Mouse (Mus musculus): ENCODE results near the gene Ankrd23. TPM values are rescaled to one million over a fixed set of nuclear protein-coding genes. Genes with fewer than 3 reads are reported as not detected.
"Not testable (repeated sequence)": the region's sequence is repeated elsewhere in the genome, so short reads cannot be mapped to it uniquely, and the experiment has no call there.

The Ankrd23 gene
- total RNA-seq (2017), result 4.9 and 9.1 TPM in 2 replicates

DNA sequence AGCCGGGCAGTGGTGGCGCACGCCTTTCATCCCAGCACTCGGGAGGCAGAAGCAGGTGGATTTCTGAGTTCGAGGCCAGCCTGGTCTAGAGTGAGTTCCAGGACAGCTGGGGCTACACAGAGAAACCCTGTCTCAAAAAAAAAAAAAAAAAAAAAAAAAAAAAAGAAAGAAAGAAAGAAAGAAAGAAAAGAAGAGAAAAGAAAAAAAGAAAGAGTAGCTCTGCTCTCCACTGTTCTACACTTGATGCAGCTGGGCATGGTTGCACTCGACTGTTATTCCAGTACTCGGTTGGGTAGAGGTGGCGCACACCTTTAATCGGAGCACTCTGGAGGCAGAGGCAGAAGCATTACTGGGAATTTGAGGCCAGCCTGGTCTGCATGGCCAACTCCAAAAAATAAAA is at the start of gene Ankrd23:
Gene Ankrd23 (minus strand): TSS at position 101 of the 400 bp plus-strand sequence.
- ATAC-seq (replicated peaks; ENCODE audit: low read depth, poor library complexity, severe bottlenecking), result not testable (repeated sequence)

DNA sequence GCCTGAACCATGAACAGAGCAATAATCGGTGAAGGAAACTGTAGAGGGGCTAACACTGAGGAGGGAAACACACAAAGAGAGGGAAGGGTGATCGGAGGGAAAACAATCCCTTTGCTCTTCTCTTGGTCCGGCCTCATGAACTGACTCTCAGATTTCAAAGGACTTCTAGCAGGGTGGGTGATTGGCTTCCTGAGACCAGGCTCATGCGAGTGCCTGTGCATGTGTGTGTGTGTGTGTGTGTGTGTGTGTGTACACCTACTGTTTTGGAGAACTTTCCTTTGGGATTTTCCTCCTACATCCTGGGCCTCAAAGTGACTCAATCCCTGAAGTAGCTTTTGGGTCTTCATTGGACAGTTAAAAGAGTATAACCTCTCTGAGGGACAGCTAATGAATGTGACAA is 49.6 kb upstream of the Ankrd23 start:
- ATAC-seq (replicated peaks; ENCODE audit: low read depth, poor library complexity, severe bottlenecking), result no peak

DNA sequence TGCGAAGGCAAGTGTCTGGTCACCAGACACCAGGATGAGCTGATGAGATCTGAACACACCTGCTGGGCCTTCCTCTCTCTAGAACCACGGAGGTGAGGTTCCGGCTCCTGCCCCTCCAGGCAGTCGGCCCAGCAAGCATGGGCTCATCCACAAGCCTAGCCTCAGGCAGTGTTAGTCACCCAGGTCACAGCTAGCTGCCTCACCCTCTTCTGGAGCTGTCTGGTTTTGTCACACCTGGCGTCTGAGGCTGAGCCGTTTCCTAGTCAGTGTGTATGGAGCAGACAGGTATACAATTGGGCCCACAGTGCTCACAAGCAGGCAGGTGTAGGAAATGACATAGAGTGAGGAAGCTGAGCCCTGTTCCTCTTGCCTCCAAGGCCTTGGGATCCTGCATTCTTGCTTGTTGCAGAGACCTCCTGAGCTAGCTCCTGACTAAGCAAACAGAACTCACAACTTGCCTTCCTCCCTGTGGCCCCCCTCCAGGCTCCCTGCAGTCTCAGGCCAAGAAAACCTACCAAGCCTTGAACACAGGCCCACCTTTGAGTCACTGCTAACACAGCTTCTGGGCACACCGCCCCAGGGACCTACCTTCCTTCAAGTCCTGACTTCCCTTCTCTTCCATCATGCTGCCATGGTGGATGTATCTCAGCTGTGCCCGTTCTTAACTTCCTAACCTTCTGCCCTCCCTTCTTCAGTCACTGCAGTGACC is 46.9 kb upstream of the Ankrd23 start:
- ATAC-seq (replicated peaks; ENCODE audit: low read depth, poor library complexity, severe bottlenecking), result no peak

DNA sequence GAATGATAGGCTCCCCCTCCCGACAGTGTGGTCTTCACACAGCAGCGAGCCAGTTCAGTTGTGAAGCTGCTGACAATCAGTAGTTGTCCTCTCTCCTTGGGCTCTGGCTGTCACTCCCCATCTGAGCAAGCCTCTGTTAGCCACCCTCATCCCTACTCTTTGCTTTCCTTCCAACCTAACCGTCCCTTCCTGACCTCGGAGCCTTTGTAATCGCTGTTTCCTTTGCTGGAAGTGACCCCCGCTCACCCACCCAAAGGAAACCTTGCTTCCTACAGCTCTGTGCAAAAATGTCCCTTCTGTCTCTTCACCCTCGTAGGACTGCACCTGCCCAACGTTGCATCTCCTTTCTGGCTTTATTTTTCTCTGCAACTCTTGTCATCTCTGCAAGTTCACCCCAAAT is 45.5 kb upstream of the Ankrd23 start:
- no peak for ATAC-seq (replicated peaks; ENCODE audit: low read depth, poor library complexity, severe bottlenecking)

DNA sequence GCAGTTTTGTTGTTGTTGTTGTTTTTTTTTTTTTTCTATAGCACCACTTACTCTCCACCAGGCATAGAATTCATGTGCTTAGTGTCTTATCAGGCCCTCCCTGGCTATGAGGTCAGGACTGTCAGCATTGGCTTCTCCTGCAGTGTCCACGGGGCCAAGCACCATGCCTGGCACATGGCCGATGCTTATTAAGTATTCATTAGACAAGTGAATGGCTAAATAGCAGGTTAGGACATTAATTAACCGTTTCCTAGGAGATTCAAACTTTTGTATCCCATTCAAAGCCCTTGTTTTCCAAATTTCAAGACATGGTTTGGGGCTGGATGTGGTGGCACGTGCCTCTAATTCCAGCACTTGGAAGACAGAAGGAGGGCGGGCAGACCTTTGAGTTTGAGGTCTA is 44.6 kb upstream of the Ankrd23 start:
- no peak for ATAC-seq (replicated peaks; ENCODE audit: low read depth, poor library complexity, severe bottlenecking)

DNA sequence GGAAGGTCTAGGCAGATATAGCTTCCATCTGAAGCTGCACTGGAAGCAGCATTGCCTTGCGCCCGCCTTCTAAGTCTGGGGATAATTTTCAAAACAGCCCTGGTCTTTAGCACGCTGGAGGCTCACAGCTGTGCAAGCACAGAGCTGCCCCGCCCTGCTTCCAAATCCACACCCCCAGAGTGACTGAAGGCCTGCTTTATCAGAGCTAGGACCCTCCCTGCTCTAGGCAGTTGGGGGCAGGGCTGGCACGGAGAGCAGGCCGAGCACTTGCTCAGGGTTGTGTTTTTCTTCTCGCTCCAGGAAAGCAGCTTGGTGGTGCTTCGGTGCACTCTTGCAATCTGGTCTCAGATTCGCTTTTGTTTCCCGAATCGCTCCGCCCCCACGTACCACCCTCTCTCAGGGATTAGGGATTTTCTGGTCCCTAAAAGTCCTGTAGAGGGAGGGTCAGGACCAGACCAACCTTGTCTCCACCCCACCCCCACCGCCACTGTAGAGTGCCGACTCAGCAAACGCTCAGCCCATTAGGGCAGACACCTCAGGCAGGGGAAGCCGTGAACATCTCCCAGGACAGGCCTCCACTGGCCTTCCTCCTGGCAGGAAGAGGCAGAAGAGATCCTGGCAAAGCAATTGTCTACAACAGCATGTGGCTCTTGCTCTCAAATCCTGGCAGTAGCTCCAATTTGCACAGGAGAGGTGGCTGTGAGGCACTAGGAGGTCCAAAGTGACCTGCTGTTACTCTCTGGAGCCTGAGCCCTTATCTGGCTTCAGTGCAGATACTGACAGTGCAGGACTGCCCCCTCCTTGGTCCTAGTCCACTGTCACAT is 43.9 kb upstream of the Ankrd23 start:
- peak; percentile 91 for ATAC-seq (replicated peaks; ENCODE audit: low read depth, poor library complexity, severe bottlenecking)

DNA sequence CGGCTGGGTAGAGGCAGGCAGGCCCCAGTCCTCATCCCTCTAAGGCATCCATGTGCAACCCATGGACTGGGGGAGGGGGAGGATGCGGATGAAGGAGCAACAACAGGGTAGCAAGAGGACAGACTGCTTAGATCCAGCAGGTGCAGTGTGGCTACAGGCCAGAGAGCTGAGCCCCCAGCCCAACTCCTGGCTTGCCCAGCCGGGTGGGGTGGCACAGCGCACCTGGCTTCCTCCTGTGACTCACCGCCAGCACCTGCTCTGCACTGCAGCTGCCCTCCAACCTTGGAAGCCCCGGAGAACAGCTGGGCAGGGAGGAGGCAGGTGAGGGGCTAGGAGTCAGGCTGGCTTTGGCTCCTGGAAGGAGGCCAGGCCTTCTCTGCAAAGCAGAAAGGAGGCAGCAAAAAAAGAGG is 43.3 kb upstream of the Ankrd23 start:
- no peak for ATAC-seq (replicated peaks; ENCODE audit: low read depth, poor library complexity, severe bottlenecking)

DNA sequence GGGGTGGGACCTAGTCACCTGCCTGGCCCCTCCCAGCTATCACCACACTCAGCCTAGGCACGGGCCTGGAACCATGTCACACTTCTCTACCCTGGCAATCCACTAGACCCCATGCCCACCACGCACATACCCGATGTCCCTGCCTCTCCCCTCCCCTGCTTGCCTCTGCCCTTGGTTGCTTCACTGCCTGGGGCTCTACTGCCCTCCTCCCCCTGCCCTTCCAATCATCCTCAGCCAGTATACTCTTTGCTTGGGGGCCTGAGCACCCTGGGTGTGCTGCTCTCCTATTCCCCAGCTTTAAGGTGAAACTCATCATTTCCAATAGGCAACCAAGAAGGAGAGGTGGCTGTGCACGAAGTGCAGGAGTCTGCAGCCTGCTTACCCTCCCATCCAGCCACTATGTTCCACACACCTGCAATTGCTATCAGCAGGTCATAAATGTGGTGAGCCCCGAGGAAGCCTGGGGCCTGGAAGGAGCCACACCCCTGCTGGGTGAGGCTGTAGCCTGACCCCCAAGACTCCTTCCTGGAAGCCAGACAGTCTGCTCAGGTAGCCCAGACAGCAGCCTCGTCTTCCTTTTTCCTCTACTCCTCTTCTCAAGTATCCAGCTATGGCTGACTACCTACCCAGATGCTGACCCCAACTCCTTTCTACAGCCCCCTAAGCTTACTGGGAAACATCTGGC is 40.5 kb upstream of the Ankrd23 start:
- no peak for ATAC-seq (replicated peaks; ENCODE audit: low read depth, poor library complexity, severe bottlenecking)

DNA sequence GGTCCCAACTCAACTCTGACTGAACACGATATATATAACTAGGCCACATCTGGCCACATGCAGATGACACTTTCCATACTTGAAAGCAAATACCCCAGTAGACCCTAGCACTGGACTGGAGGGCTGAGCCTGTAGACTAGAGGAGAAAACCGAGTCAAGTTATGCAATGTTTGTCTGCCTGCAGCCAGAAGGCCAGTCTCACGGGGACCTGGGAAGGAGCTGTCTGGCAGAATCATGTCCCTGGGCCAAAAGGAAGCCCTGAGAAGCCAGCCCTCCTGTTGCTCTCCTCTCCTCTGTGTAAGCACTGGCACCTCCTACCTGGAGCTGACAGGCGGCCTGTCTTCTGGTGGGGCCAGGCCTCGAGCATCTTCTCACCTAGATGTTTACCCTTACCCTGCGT is 38.7 kb upstream of the Ankrd23 start:
- no peak for ATAC-seq (replicated peaks; ENCODE audit: low read depth, poor library complexity, severe bottlenecking)

DNA sequence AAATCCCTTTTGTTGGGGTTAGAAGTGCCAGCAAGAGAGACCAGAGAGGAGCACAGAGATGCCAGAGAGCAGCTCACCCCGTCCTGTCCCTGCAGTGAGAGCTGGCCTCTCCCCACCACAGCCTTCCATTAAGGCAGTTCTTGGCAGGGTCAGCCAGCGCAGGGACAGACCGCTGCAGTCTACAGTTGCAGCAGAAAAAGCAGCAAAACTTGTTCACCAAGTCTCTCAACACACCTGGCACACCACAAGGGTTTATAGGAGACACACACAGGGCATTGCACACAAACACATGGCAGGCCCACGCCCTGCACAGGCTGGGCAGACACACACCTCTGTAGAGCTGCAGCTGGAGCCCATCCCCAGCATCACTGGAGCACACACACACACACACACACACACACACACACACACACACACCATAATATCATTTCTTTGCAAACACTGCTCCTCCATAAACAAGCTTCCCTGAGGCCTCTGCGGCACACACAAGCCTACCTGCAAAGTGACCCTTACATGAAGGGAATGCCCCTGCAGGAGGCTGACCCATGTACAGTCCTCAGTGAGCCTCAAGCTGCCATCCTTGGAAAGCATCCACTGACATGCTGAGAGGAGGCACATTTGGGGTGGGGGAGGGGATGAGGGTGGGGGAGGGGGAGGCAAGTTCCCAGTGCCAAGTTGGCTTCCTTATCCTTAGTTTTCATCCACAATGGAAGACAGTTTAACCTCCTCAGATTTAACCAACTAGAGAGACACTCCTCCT is 37.7 kb upstream of the Ankrd23 start:
- ATAC-seq (replicated peaks; ENCODE audit: low read depth, poor library complexity, severe bottlenecking), result no peak

DNA sequence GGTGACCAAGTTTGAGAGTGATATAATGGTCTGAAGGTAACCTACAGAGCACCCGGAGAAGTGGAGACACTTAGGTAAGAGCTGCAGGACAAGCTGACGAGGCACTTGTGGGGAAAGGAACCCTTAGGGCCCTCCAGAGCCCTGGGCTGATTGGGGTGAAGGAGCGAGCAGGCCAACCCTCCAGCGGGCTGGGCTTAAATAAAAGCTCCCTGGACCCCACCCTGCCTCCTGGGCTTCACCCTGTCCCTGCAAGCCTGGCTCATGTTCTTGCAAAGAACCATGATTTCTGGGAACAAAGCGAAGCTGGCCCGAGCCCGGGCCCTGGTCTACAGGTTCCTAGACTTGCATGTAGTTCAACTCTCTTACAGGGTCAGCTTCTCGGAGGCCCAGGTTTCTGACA is 36.8 kb upstream of the Ankrd23 start:
- no peak for ATAC-seq (replicated peaks; ENCODE audit: low read depth, poor library complexity, severe bottlenecking)

DNA sequence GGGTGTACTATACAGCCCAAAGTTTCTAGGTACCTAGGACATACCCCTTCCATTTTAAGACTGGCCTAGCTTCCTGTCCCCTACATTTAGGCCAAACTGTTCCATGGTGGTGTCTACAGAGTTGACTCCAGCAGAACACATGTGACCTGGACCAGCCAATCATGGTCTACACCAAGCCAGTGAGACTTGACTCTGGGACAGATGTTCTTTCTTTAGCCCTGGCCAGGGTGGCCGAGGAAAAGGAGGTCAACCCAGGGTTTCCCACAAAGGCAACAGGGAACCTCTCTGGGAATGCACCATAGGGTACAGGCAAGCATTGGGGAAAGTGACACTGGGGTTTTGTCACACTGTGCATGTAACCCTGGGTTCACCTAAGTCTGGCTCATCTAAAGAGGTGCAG is 36.0 kb upstream of the Ankrd23 start:
- ATAC-seq (replicated peaks; ENCODE audit: low read depth, poor library complexity, severe bottlenecking), result no peak

DNA sequence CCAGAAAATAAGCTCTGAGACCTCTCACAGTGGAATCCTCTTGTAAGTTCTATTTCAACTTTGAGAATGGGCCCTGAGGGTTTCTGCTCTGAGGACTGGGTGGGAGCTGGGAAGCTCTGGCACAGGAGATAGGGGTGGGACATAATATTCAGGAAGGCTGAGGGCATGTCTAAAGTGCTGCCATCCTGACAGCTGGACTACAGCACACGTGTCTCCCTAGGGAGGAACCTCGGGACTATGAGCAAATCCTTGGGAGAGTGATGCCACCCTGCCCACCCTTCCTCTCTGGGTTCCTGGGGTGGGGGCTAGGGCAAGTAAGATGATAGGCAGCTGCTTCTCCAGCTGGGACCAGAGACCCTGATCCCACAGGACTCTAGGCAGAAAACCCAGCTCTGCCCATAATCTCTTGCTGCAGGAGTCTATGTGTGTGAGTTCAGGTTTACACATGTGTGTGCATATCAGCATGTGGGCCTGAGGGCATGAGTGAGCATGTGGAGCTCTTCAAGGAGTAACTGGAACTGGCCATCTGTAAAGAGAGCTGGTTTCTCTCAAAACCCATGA is 35.5 kb upstream of the Ankrd23 start:
- ATAC-seq (replicated peaks; ENCODE audit: low read depth, poor library complexity, severe bottlenecking), result no peak

DNA sequence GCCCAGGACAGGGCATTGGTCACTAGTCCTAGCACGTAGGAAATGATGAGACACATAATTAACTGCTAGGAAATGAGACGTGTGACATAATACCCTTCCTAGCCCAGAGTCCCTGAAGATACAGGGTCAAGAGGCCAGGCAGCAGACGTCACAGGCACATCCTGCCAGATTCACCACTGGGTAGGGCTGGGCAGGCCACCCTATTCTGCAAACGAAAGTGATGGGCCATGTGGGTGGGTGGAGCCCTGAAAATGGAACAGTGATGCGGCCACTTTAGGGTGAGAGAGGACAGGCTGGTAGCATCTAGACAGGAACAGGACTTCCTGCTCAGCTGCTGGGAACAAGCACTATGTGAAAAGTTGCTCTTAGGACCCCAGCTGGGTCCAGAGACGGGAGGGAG is 34.9 kb upstream of the Ankrd23 start:
- peak; percentile 87 for ATAC-seq (replicated peaks; ENCODE audit: low read depth, poor library complexity, severe bottlenecking)

DNA sequence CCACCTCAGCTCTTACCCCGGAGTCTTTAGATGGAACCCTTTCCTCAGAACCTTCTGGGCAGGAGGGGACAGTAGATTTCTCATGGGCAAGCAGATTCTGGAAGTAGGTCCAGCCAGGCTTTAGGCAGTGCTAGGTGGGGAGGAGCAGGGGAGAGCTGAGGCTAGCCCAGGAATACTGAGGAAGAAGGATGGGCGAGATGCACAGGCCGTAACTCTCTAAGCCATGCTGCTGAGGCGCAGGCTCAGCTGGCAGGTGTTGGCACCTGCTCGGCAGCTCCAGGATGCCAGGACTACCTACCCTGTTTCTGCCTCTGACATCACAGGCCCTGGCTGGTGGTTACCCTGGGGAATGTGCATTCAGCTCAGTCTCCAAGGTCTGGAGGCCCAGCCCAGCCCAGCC is 33.6 kb upstream of the Ankrd23 start:
- ATAC-seq (replicated peaks; ENCODE audit: low read depth, poor library complexity, severe bottlenecking), result no peak

DNA sequence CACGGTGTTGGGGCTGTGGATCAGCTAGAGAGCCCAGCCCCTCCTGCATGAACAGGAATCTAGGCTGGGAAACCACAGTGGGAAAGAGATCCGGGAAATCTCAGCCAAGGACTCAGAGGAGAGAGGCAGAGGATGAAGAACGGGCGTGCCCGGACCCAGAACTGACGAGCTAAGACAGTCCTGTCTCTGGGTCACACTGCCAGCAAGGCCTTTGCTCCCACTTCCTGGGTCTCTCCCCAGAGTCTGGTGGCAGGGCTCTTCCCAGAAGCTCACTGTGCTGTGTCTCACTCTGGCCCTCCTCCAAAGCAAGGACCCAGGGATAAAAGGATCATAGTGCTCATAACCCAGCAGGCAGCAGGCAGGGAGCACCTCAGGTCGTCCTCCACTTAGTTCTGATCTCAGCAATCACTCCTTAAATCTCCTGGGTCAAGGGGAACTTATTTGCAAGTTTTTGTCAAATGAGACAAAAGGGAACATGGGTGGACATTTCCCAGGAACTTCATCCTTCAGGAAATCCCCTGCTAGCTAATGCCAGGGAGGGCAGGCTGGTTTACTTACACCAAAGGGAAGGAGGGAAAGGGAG is 33.1 kb upstream of the Ankrd23 start:
- no peak for ATAC-seq (replicated peaks; ENCODE audit: low read depth, poor library complexity, severe bottlenecking)

DNA sequence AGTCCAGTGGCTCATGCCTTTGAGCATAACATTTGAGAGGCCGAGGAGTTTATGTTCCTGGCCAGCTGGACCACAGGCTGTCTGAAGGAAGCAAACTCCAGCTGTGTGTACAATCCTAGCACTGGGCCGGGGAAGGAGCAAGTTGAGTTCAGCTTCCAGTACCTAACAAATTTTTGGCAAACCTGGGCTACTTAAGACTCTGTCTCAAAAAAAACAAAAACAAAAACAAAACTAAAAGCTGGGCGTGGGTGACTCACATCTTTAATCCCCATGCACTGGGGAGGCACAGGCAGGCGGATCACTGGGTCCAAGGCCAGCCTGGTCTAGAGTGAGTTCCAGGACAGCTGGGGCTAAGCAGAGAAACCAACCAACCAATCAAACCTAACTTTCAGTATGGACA is 32.1 kb upstream of the Ankrd23 start:
- no peak for ATAC-seq (replicated peaks; ENCODE audit: low read depth, poor library complexity, severe bottlenecking)

DNA sequence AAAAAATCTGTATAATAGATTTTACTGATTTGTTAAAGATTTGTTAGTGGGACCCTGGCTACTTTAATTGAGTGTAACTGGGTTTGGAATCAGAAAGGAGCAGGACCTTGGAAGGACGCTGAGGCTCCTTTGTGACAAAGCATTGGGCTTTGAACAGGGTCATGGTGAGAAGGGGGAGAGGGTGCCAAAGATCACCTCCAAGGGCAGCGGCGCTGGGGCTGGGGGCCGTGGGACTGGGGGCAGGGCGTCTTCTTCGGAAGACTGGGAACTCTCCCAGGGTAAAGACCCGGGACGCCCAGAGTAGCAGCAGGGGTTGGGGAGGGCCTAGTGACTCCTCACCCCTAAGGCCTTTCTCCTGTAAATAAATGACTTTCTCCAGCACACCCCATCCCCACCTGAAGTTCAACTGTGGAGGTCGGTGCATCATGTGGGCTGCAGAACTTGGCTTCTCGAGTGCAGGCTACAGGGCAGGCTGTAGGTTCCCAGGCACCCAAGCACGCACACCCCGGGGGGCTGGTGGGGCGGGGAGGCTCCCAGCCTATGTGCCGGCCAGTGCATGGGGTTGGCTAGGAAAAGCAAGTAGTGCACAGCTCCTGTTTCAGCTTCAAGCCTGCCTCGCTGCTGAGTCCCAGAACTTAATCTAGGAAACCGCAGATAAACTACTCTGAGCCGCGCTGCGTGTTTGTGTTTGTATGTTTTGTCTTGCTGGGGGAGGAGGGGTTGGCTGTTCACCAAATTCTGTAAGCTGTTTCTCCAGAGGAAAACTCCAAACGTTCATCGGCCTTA is 31.3 kb upstream of the Ankrd23 start:
- no peak for ATAC-seq (replicated peaks; ENCODE audit: low read depth, poor library complexity, severe bottlenecking)

DNA sequence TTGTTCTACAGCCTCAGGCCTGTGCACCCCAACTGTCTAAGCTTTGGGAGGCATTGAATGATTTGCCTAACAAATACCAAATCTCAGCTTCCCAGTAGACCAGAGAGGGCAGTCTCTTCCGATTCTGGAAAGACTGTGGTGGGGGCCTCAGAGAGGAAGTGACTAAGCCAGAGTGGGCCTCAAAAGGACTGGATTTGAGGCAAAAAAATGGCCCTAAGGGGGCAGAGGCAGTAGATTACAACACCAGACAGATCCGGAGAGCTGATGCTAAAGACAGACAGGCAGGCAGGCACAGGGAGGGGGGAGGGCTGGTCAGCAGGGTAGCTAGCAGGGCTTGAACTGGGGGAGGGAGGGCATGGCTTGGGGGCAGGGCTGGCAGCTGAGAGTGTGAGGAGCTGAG is 29.7 kb upstream of the Ankrd23 start:
- peak; percentile 45 for ATAC-seq (replicated peaks; ENCODE audit: low read depth, poor library complexity, severe bottlenecking)

Measured in common myeloid progenitor, adult 5-6 weeks (primary cell).